Mouse (Mus musculus) limb, embryonic 11.5 days (tissue): Measurements from ENCODE around the gene Gm37419. TPM values are rescaled to one million over a fixed set of nuclear protein-coding genes. Genes with fewer than 3 reads are reported as not detected.

Experiments
- ATAC-seq: fragments of 200-750 bp; cut with Nextera tagmentation; 2 replicates; pipeline ENCODE4 v1.8.0; 2017; ENCODE audit warnings: low read depth; ENCODE audit not compliant: insufficient number of reproducible peaks, low FRiP score, low TSS enrichment
- DNase-seq: peaks from one replicate; pipeline ENCODE4 v3.0.0-alpha.2; 2015; ENCODE audit warnings: low spot score
- H3K27ac ChIP-seq: fragments of 300-500 bp; sonication (generic); replicated peaks from 2 replicates; pipeline ENCODE4 v1.5.1; 2014; ENCODE audit warnings: low read depth, mild to moderate bottlenecking, low read length
- H3K27me3 ChIP-seq: fragments of 300-500 bp; sonication (generic); 2 replicates; pipeline ENCODE4 v1.6.1; 2014; ENCODE audit warnings: mild to moderate bottlenecking, low read length, mixed read lengths; ENCODE audit not compliant: control insufficient read depth, insufficient read depth
- H3K36me3 ChIP-seq: fragments of 300-500 bp; sonication (generic); 2 replicates; pipeline ENCODE4 v1.6.1; 2014; ENCODE audit warnings: mild to moderate bottlenecking, low read length, moderate library complexity, mixed read lengths; ENCODE audit not compliant: control insufficient read depth, insufficient read depth
- H3K4me1 ChIP-seq: fragments of 300-500 bp; sonication (generic); 2 replicates; pipeline ENCODE4 v1.6.1; 2014; ENCODE audit warnings: low read length, mixed read lengths; ENCODE audit not compliant: control insufficient read depth, insufficient read depth
- H3K4me2 ChIP-seq: fragments of 300-500 bp; sonication (generic); 2 replicates; pipeline ENCODE4 v1.6.1; 2014; ENCODE audit warnings: low read depth, mild to moderate bottlenecking, moderate library complexity; ENCODE audit not compliant: severe bottlenecking
- H3K4me3 ChIP-seq: fragments of 300-500 bp; sonication (generic); 2 replicates; pipeline ENCODE4 v1.5.1; 2014; ENCODE audit warnings: low read depth, low read length
- H3K9ac ChIP-seq: fragments of 300-500 bp; sonication (generic); 2 replicates; pipeline ENCODE4 v1.6.1; 2014; ENCODE audit warnings: mild to moderate bottlenecking, low read length
- H3K9me3 ChIP-seq: fragments of 300-500 bp; sonication (generic); 2 replicates; pipeline ENCODE4 v1.6.1; 2016; ENCODE audit warnings: low read length; ENCODE audit not compliant: control insufficient read depth
- WGBS: fragments of 180-500 bp; shearing (Covaris S2); extraction: QIAGEN DNeasy Blood & Tissue Kit; methylation state at CpG from one replicate; pipeline ENCODE4 v1.1.7; 2014; 5-methylcytosine and 5-hydroxymethylcytosine counted together
- polyA plus RNA-seq: library from polyadenylated mRNA; unstranded; fragments of >200 nt; fragmentation: Nextera tagmentation; extraction: Ambion mirVana; gene quantifications from 2 replicates; pipeline ENCODE4 v1.2.1, GENCODE M21; 2014

The Gm37419 gene
- polyA plus RNA-seq, 1 experiment from 2014 or later, result not detected

DNA sequence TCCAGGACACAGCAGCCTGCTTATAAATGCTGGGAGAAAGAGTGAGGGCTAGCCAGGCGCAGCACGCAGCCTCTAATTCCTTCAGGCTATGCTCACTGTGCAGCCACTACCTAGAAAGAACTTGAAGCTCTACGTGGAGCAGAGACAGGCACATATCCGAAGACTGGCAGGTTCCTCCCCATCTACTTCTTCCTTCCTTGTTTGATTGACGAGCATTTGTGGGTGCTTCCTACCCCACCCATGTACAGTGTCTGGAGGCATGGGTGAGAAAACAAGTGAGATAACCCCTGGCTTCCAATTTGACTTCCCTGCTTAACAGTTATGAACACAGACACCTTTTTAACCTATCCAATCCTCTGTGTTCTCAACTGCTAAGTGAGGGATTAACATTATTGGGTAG, 28.5 kb downstream of the Gm37419 start:
- H3K4me2 ChIP-seq, result no peak overlapping the region
- 58% methylated on average over 5 of the region's 5 CpGs for WGBS
- H3K36me3 ChIP-seq, result no peaks in the 10 kb centered on the region
- no peak for DNase-seq
- H3K9me3 ChIP-seq, result no peaks in the 10 kb centered on the region
- H3K9ac ChIP-seq, result no peak overlapping the region
- H3K27me3 ChIP-seq, result no peaks in the 10 kb centered on the region
- H3K4me3 ChIP-seq, result no peak overlapping the region
- ATAC-seq, result no peak
- no peaks in the 10 kb centered on the region for H3K4me1 ChIP-seq
- no peak overlapping the region for H3K27ac ChIP-seq

GRCm38 (mm10) chr16:24021722-24022121, 33.4 kb downstream of the Gm37419 start:
- WGBS, result 43% methylated on average over 1 of the region's 1 CpGs
- H3K36me3 ChIP-seq, result no peaks in the 10 kb centered on the region
- no peaks in the 10 kb centered on the region for H3K4me1 ChIP-seq
- no peak overlapping the region for H3K27ac ChIP-seq
- no peak overlapping the region for H3K4me3 ChIP-seq
- no peaks in the 10 kb centered on the region for H3K27me3 ChIP-seq
- H3K9me3 ChIP-seq, result no peaks in the 10 kb centered on the region
- no peak for ATAC-seq
- no peak overlapping the region for H3K9ac ChIP-seq
- no peak for DNase-seq
- H3K4me2 ChIP-seq, result no peak overlapping the region

DNA sequence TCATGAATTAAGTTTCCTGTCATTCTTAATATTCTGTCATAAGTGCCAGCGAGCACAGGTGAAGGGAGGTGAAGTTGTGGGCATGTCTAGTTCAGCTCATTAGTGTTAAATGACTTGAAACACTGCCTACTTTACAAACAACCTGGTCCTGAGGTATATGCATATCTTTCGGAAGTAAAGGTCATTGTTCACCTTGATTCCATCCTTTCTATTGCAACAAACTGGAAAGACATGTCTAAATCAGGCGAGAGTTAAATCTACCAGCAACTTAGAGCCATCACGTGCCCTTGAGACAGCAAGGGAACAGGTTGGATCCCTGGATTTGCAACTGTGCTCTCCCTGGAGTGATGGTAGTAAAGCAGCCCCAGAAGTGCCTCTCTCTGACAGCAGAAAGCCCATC, 34.3 kb downstream of the Gm37419 start:
- Histone ChIP-seq H3K27ac (no peak overlapping the region), H3K4me2 (no peak overlapping the region), H3K9me3 (no peaks in the 10 kb centered on the region), H3K4me3 (no peak overlapping the region), H3K4me1 (no peaks in the 10 kb centered on the region), H3K36me3 (no peaks in the 10 kb centered on the region), H3K27me3 (no peaks in the 10 kb centered on the region), H3K9ac (no peak overlapping the region)
- 82% methylated on average over 4 of the region's 4 CpGs for whole genome bisulfite sequencing
- ATAC-seq (no peak), DNase-seq (no peak)

DNA sequence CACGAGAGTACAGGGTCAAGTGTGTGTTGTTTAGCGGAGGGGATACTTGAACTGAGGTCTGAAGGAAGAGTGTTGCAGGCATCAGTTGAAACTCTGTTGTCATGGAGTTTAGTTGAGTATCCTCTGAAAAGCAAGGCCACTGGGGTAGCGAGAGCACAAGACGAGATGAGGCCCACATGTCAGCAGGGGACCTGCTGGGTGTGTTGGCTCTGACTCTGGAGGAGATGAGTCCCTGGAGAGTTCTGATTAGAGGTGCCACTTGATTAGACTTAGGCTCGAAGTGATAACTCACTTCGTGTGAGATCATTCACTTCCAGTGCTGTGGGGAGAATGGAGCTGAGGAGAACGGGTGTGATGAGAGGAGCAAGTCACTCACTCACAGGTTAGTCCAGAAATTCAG, 37.2 kb downstream of the Gm37419 start:
- no peaks in the 10 kb centered on the region for H3K9me3 ChIP-seq
- H3K9ac ChIP-seq, result no peak overlapping the region
- H3K27ac ChIP-seq, result no peak overlapping the region
- no peak overlapping the region for H3K4me3 ChIP-seq
- no peak for DNase-seq
- 52% methylated on average over 7 of the region's 7 CpGs for WGBS
- H3K27me3 ChIP-seq, result no peaks in the 10 kb centered on the region
- no peak overlapping the region for H3K4me2 ChIP-seq
- no peaks in the 10 kb centered on the region for H3K4me1 ChIP-seq
- no peaks in the 10 kb centered on the region for H3K36me3 ChIP-seq
- ATAC-seq, result no peak

- Histone ChIP-seq H3K27me3 (no peaks in the 10 kb centered on the region), H3K27ac (no peak overlapping the region), H3K4me2 (no peak overlapping the region), H3K9ac (no peak overlapping the region), H3K4me1 (no peaks in the 10 kb centered on the region), H3K36me3 (no peaks in the 10 kb centered on the region), H3K9me3 (no peaks in the 10 kb centered on the region), H3K4me3 (no peak overlapping the region)
- no peak for DNase-seq
- WGBS, result 76% methylated on average over 2 of the region's 2 CpGs
- ATAC-seq, result no peak
These were observed 41.8 kb downstream of the Gm37419 start for GRCm38 (mm10) chr16:24029965-24030672.

GRCm38 (mm10) chr16:24033259-24033658, 45.0 kb downstream of the Gm37419 start:
- H3K27me3 ChIP-seq, result no peaks in the 10 kb centered on the region
- no peak for DNase-seq
- no peak overlapping the region for H3K27ac ChIP-seq
- no peaks in the 10 kb centered on the region for H3K9me3 ChIP-seq
- ATAC-seq, result no peak
- no peaks in the 10 kb centered on the region for H3K36me3 ChIP-seq
- WGBS, result 90% methylated on average over 5 of the region's 5 CpGs
- no peaks in the 10 kb centered on the region for H3K4me1 ChIP-seq
- H3K4me3 ChIP-seq, result no peak overlapping the region
- no peak overlapping the region for H3K9ac ChIP-seq
- no peak overlapping the region for H3K4me2 ChIP-seq

- no peak for DNase-seq
- Histone ChIP-seq H3K4me3 (no peak overlapping the region), H3K36me3 (no peaks in the 10 kb centered on the region), H3K4me2 (no peak overlapping the region), H3K27me3 (no peaks in the 10 kb centered on the region), H3K9ac (no peak overlapping the region), H3K4me1 (no peaks in the 10 kb centered on the region), H3K27ac (no peak overlapping the region), H3K9me3 (no peaks in the 10 kb centered on the region)
- 54% methylated on average over 2 of the region's 2 CpGs for WGBS
- no peak for ATAC-seq
These were observed 46.2 kb downstream of the Gm37419 start for GRCm38 (mm10) chr16:24034450-24034849.

DNA sequence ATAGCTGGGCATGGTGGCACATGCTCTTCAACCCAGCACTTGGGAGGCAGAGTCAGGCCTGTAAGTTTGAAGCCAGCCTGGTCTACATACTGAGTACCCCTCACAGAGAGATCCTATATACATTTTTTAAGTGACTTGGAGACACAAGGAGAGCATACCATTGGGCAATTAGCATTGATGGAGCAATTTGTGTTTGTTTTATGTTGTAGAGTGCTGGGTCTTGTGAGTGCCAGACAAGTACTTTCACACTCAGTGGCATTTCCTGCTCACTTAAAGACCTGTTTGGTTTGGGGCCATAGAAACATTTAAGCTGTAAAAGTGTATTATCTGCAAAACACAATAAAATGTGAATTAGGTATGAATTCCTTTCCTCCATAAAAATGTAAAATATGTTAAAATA, 47.5 kb downstream of the Gm37419 start:
- Histone ChIP-seq H3K9me3 (no peaks in the 10 kb centered on the region), H3K4me3 (no peak overlapping the region), H3K27me3 (no peaks in the 10 kb centered on the region), H3K27ac (no peak overlapping the region), H3K9ac (no peak overlapping the region), H3K4me2 (no peak overlapping the region), H3K36me3 (no peaks in the 10 kb centered on the region), H3K4me1 (no peaks in the 10 kb centered on the region)
- no peak for DNase-seq
- ATAC-seq, result no peak

GRCm38 (mm10) chr16:24036398-24036797, 48.1 kb downstream of the Gm37419 start:
- Histone ChIP-seq H3K27ac (no peak overlapping the region), H3K9me3 (no peaks in the 10 kb centered on the region), H3K9ac (no peak overlapping the region), H3K4me3 (no peak overlapping the region), H3K27me3 (no peaks in the 10 kb centered on the region), H3K36me3 (no peaks in the 10 kb centered on the region), H3K4me1 (no peaks in the 10 kb centered on the region), H3K4me2 (no peak overlapping the region)
- ATAC-seq (no peak), DNase-seq (no peak)
- 86% methylated on average over 3 of the region's 3 CpGs for WGBS
